Mouse (Mus musculus): ENCODE data around the gene Gm20838. TPM values are rescaled to one million over a fixed set of nuclear protein-coding genes. Genes with fewer than 3 reads are reported as not detected.

Gm20838 gene
- not detected in 2 replicates for polyA plus RNA-seq (2012; rRNA removed)

DNA sequence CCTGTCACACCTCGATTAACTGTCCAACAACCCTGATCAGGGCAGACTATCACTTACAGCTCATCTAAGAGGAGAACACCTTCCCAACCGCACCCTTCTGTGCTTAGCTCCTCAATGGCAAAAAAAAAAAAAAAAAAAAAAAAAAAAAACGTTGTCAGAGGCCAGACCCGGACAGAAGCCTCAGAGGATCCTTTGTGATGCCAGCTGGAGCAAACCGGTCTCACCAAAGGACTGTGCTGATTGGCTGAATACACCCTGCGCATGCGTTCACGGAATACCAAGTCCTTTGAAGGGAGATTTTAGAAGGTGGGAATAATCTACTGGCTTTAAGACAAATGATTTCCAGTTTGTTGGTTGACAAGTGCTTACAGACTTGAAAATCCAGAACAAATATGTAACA lies at the start of gene Gm20838:
Gm20838 (minus strand) TSS at position 101 of the 400 bp plus-strand sequence.

Data from colon, adult 2 months (tissue).